Mouse (Mus musculus) small intestine, adult 2 months (tissue): ENCODE data around the gene Fndc3a.

Experiments
- CTCF ChIP-seq: fragments of 200-500 bp; IDR thresholded peaks from 2 replicates; pipeline ENCODE4 v1.5.1; 2012; ENCODE audit warnings: low read depth, mild to moderate bottlenecking, control low read depth, inconsistent platforms, low read length, moderate library complexity, mixed read lengths; ENCODE audit not compliant: insufficient replicate concordance, insufficient read length; ENCODE audit errors: extremely low read depth
- POLR2A ChIP-seq: fragments of 200-500 bp; IDR thresholded peaks from 2 replicates; pipeline ENCODE4 v1.6.1; 2012; ENCODE audit warnings: low read depth, mild to moderate bottlenecking, control low read depth, inconsistent platforms, low read length, moderate library complexity

DNA sequence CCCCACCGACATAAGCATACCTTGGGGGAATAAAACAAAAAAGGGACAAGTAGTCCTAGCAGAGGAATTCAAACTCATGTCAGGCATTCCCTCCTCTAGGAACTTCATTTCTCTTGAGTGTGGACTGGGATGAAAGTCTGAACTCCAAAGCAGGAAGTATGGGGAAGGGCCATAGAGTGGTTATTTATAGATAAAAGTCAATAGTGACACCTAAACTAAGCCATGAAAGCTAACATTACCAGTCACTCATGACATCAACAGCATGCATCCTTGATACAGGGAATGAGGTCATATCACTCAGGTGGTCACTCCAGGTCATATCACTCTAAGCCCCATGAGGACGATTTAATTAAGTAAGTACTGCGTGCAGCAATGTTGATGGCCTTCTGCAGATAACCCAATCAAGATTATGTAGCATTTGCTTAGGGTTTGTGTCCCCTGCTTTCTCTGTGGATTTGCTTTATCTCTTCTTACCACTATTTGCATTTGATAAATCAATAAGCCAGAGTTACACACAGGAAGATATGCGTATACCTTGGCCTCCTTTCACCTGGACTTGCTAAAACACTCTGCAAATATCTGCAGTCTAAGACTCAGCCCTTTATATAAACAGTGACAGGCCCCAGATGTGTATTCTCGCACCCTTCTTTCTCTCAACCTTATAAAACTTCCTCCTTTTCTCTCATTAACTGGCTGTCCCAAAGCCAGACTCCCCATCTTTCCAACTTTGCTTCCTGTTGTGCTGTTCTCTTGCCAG is 40.8 kb upstream of the Fndc3a start:
- no peak for TF ChIP-seq POLR2A
- TF ChIP-seq CTCF: no peak
